Mouse (Mus musculus) ES-E14 (cell line): ENCODE data around the gene Esyt2. TPM values are rescaled to one million over a fixed set of nuclear protein-coding genes. Genes with fewer than 3 reads are reported as not detected.

ENCODE experiments used
- DNase-seq: peaks from one replicate; pipeline ENCODE4 v3.0.0-alpha.2; 2013; ENCODE audit warnings: low read depth, low spot score
- H3K27ac ChIP-seq: 2 replicates; pipeline ENCODE4 v1.5.1; 2012; ENCODE audit warnings: low read depth, mild to moderate bottlenecking, low read length, moderate library complexity, mixed read lengths; ENCODE audit not compliant: poor library complexity, insufficient read depth, severe bottlenecking
- H3K36me3 ChIP-seq: 2 replicates; pipeline ENCODE4 v1.6.1; 2012; ENCODE audit warnings: mild to moderate bottlenecking, low read length, moderate library complexity, mixed read lengths; ENCODE audit not compliant: control insufficient read depth, poor library complexity, insufficient read depth, severe bottlenecking
- H3K4me1 ChIP-seq, 2 experiments: fragments of 150-350 bp in 1 of 2; sonication (generic) in 1 of 2; 2 replicates each; pipeline ENCODE4 v1.6.1; 2012; ENCODE audit warnings: low read length in 2 of 2, mild to moderate bottlenecking in 1 of 2, mixed read lengths in 1 of 2; ENCODE audit not compliant: control insufficient read depth in 2 of 2, insufficient read depth in 2 of 2, poor library complexity in 1 of 2
- H3K4me3 ChIP-seq, 2 experiments: fragments of 150-350 bp in 1 of 2; sonication (generic) in 1 of 2; 2 replicates each; pipeline ENCODE4 v1.5.1; 2012; ENCODE audit warnings: low read length in 2 of 2, low read depth in 1 of 2, mild to moderate bottlenecking in 1 of 2, mixed read lengths in 1 of 2; ENCODE audit not compliant: insufficient read depth in 1 of 2, poor library complexity in 1 of 2, severe bottlenecking in 1 of 2
- H3K9ac ChIP-seq: 2 replicates; pipeline ENCODE4 v1.6.1; 2012; ENCODE audit warnings: low read depth, mild to moderate bottlenecking, low read length, mixed read lengths; ENCODE audit not compliant: poor library complexity, insufficient read depth, severe bottlenecking
- H3K9me3 ChIP-seq: fragments of 150-350 bp; sonication (generic); 2 replicates; pipeline ENCODE4 v1.6.1; 2012; ENCODE audit warnings: low read depth, mild to moderate bottlenecking, low read length; ENCODE audit not compliant: control insufficient read depth, insufficient read depth
- CHD2 ChIP-seq: IDR thresholded peaks from 2 replicates; pipeline ENCODE4 v1.6.1; 2014; ENCODE audit warnings: mild to moderate bottlenecking, low read depth, low read length, inconsistent platforms
- HCFC1 ChIP-seq: IDR thresholded peaks from 2 replicates; pipeline ENCODE4 v1.6.1; 2012; ENCODE audit warnings: low read length, inconsistent platforms, borderline replicate concordance; ENCODE audit not compliant: insufficient read depth
- MAFK ChIP-seq: IDR thresholded peaks from 2 replicates; pipeline ENCODE4 v1.6.1; 2014; ENCODE audit warnings: mild to moderate bottlenecking, low read depth, low read length, inconsistent platforms; ENCODE audit not compliant: insufficient read depth
- ZC3H11A ChIP-seq: IDR thresholded peaks from 2 replicates; pipeline ENCODE4 v1.6.1; 2012; ENCODE audit warnings: low read depth, mild to moderate bottlenecking, inconsistent platforms, low read length, borderline replicate concordance
- ZNF384 ChIP-seq: IDR thresholded peaks from 2 replicates; pipeline ENCODE4 v1.6.1; 2012; ENCODE audit warnings: low read depth, low read length, inconsistent platforms
- in situ Hi-C, 2 experiments: fragments of 600-800 bp; cut with MboI; formaldehyde crosslinking; loops; one replicate each; pipeline ENCODE4 v1.15.1; 2025; ENCODE audit warnings: low sequenced_read_pairs in 2 of 2, inconsistent platforms in 1 of 2; ENCODE audit not compliant: unreplicated experiment in 2 of 2
- total RNA-seq: library from RNA; depleted of rRNA; stranded (reverse); fragments of 300-350 nt; gene quantifications from 2 replicates; pipeline ENCODE4 v1.2.3, GENCODE M21; 2012

Gene Esyt2
- total RNA-seq, 1 experiment, result 44.2 TPM

- H3K9ac ChIP-seq, result no peak overlapping the region
- no peak overlapping the region for H3K27ac ChIP-seq
- H3K4me3 ChIP-seq, result no peak overlapping the region
- H3K9me3 ChIP-seq, result no peaks in the 10 kb centered on the region
- H3K4me1 ChIP-seq, result no peaks in the 10 kb centered on the region
- TF ChIP-seq CHD2 (no peak), ZNF384 (no peak)
- peaks cover 2% of the 10 kb centered on the region; the same call in 1 of the 2 replicates for H3K36me3 ChIP-seq
- no peak for DNase-seq
- in situ Hi-C loops, result no loop called here
Measured at GRCm38 (mm10) chr12:116351022-116351421, 70.0 kb downstream of the Esyt2 start.

- TF ChIP-seq ZNF384 (no peak), ZC3H11A (no peak), MAFK (no peak)
- no peak overlapping the region for H3K9ac ChIP-seq
- H3K4me1 ChIP-seq, result no peaks in the 10 kb centered on the region
- DNase-seq, result no peak
- H3K27ac ChIP-seq, result no peak overlapping the region
- peaks cover 2% of the 10 kb centered on the region; the same call in 1 of the 2 replicates for H3K36me3 ChIP-seq
- in situ Hi-C loops, result no loop called here
- no peaks in the 10 kb centered on the region for H3K9me3 ChIP-seq
- H3K4me3 ChIP-seq, result no peak overlapping the region
Measured at GRCm38 (mm10) chr12:116352404-116352803, 71.4 kb downstream of the Esyt2 start.

GRCm38 (mm10) chr12:116354694-116355093 is 73.7 kb downstream of the Esyt2 start:
- Histone ChIP-seq H3K9ac (no peak overlapping the region), H3K9me3 (no peaks in the 10 kb centered on the region), H3K4me3 (no peak overlapping the region), H3K4me1 (no peaks in the 10 kb centered on the region), H3K36me3 (peaks cover 2% of the 10 kb centered on the region; the same call in 1 of the 2 replicates), H3K27ac (no peak overlapping the region)
- in situ Hi-C loops, result no loop called here
- DNase-seq, result no peak
- no peak for TF ChIP-seq MAFK
- TF ChIP-seq ZNF384, result no peak
- TF ChIP-seq CHD2, result no peak
- no peak for TF ChIP-seq ZC3H11A
- TF ChIP-seq HCFC1, result no peak

GRCm38 (mm10) chr12:116362091-116362490 is 81.1 kb downstream of the Esyt2 start:
- in situ Hi-C loops, result no loop called here
- no peak for TF ChIP-seq HCFC1
- TF ChIP-seq ZC3H11A, result no peak
- TF ChIP-seq ZNF384, result no peak
- TF ChIP-seq MAFK, result no peak
- no peak for TF ChIP-seq CHD2

GRCm38 (mm10) chr12:116366900-116367299 is 85.9 kb downstream of the Esyt2 start:
- no peaks in the 10 kb centered on the region for H3K4me1 ChIP-seq
- H3K4me3 ChIP-seq, result no peak overlapping the region
- H3K36me3 ChIP-seq, result peaks cover 5% of the 10 kb centered on the region; the same call in 1 of the 2 replicates
- no peak for TF ChIP-seq MAFK
- no peak for TF ChIP-seq ZNF384
- TF ChIP-seq HCFC1, result no peak
- no peak for TF ChIP-seq ZC3H11A
- TF ChIP-seq CHD2, result no peak
- no peaks in the 10 kb centered on the region for H3K9me3 ChIP-seq
- no peak overlapping the region for H3K27ac ChIP-seq
- no peak for DNase-seq
- in situ Hi-C loops, result no loop called here
- H3K9ac ChIP-seq, result no peak overlapping the region

More at GRCm38 (mm10) chr12:116362091-116362490, 81.1 kb downstream of the Esyt2 start:
- Histone ChIP-seq H3K27ac (no peak overlapping the region), H3K36me3 (peaks cover 5% of the 10 kb centered on the region; the same call in 1 of the 2 replicates), H3K9me3 (no peaks in the 10 kb centered on the region), H3K9ac (no peak overlapping the region), H3K4me1 (no peaks in the 10 kb centered on the region), H3K4me3 (no peak overlapping the region)
- DNase-seq, result no peak
